Mouse (Mus musculus): Measurements from ENCODE around the gene Pde8b. TPM values are rescaled to one million over a fixed set of nuclear protein-coding genes. Genes with fewer than 3 reads are reported as not detected.

Pde8b gene
- polyA plus RNA-seq, 1 experiment from 2014 or later, result 12.1 TPM

DNA sequence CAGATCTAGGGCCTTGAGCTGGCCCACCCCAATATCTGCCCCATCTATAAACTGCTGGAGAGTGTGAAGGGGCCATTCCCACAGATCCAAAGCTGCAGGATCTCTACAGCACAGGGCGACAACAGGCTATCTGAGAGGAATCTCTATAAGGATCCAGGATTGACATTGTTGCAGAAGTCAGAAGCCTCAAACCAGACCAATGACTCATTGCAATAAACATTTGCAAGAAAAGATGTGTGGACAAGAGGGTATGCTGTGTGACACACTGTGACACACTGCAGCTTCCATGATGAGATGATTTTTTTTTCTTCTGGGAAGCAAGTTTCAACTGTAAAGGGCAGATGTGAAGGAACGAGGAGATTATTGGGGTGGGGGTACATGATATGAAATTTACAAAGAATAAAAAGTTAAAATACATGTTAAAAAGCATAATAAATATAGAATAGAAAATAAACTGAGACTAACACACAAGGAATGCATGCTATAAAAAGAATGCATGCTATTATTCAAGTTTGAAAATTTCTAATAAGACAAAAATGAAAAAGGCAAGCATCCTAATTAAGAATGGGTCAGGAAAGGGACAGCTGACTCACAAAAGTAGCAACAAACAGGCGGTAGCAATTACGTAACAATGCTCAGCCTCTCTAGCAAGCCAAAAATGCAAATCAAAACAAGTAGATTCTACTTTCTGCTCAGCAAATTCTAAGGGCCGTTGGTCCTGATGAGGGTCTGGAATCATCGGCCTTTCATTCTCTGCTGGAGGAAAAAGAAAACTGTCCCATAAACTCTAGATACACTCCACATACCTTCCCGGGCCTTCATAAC, 114.6 kb downstream of the Pde8b start:
- Histone ChIP-seq H3K27ac (no peak overlapping the region), H3K9me3 (replicated peaks; ENCODE audit: low read length) (no peaks in the 10 kb centered on the region), H3K4me3 (replicated peaks; ENCODE audit: low read depth, low read length) (no peak overlapping the region), H3K27me3 (ENCODE audit: insufficient read depth, low read length) (no peaks in the 10 kb centered on the region), H3K4me1 (replicated peaks; ENCODE audit: insufficient read depth, low read length) (no peaks in the 10 kb centered on the region), H3K4me2 (ENCODE audit: low read length) (no peak overlapping the region), H3K9ac (ENCODE audit: low read depth, low read length) (no peak overlapping the region), H3K36me3 (ENCODE audit: insufficient read depth, low read length) (no peaks in the 10 kb centered on the region)
- no peak for ATAC-seq (replicated peaks; ENCODE audit: low FRiP score, low read depth)
- TF ChIP-seq CTCF (IDR thresholded peaks at IDR 0.05; ENCODE audit: low read depth), result no peak
- peak; percentile 22 for DNase-seq (ENCODE audit: low spot score)
- WGBS, result 83% methylated on average over 7 of the region's 7 CpGs

DNA sequence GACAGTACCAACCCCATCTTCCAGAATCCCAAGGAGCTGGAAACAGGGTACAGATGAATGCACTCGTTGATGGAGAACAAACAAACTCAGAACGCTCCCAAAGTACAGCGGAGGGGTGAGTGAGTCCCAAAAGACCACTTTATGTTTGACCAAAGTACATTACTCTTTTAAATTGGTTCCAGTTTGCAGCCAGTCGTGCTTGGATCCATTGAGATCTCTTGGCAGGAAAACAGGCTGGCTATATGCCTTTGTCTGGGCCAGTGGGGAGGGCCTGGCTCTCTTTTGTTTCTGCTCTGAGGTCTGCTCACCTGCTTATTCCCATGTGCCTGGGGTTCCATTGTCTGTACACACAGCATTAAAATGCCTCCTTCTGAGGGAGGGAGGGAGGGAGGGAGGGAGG, 118.3 kb downstream of the Pde8b start:
- H3K27ac ChIP-seq, result no peak overlapping the region
- no peaks in the 10 kb centered on the region for H3K4me1 ChIP-seq (replicated peaks; ENCODE audit: insufficient read depth, low read length)
- no peak for TF ChIP-seq CTCF (IDR thresholded peaks at IDR 0.05; ENCODE audit: low read depth)
- H3K36me3 ChIP-seq (ENCODE audit: insufficient read depth, low read length), result no peaks in the 10 kb centered on the region
- H3K4me3 ChIP-seq (replicated peaks; ENCODE audit: low read depth, low read length), result no peak overlapping the region
- DNase-seq (ENCODE audit: low spot score) (no peak), ATAC-seq (replicated peaks; ENCODE audit: low FRiP score, low read depth) (no peak)
- H3K27me3 ChIP-seq (ENCODE audit: insufficient read depth, low read length), result no peaks in the 10 kb centered on the region
- WGBS, result 49% methylated on average over 4 of the region's 4 CpGs
- H3K4me2 ChIP-seq (ENCODE audit: low read length), result no peak overlapping the region
- H3K9me3 ChIP-seq (replicated peaks; ENCODE audit: low read length), result no peaks in the 10 kb centered on the region
- H3K9ac ChIP-seq (ENCODE audit: low read depth, low read length), result no peak overlapping the region

DNA sequence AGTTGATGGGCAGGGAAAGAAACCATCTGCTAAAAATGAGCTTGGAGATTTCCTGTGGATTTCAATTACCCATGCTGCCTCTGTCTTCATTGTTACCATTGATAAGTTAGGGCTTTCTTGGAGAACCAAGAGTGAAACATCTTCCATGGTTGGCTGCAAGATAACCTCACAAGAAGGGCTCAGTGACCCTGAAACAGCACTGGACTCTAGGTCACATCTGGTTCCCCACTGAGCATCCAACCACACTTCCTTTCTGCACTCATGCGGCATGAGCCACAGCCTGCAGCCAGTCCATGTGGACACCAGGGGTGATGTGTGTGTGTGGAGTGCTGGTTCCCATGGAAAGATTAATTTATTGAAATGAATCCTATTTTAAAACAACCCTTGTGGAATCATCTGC, 119.1 kb downstream of the Pde8b start:
- no peak for TF ChIP-seq CTCF (IDR thresholded peaks at IDR 0.05; ENCODE audit: low read depth)

DNA sequence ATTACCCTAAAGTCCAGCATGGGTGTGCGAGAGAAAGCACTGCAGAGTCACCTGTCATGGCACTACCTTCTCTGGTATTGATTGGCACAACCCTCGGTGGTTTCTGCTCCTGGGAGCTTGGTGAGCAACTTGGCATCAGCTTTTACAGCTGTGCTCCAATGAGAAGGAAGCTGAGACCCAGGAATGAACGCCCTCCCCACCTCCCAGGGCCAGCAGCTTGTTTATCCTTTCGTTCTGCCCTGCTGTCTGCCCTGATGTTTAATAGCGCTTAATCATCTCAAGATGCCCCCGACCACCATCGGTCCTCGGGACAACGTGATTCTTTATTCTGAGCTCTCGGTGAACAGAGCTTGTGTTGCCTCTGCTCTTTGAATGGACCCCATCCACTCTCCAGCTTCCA, 122.8 kb downstream of the Pde8b start:
- no peak overlapping the region for H3K4me2 ChIP-seq (ENCODE audit: low read length)
- H3K36me3 ChIP-seq (ENCODE audit: insufficient read depth, low read length), result no peaks in the 10 kb centered on the region
- no peak for TF ChIP-seq CTCF (IDR thresholded peaks at IDR 0.05; ENCODE audit: low read depth)
- no peak overlapping the region for H3K9ac ChIP-seq (ENCODE audit: low read depth, low read length)
- no peaks in the 10 kb centered on the region for H3K4me1 ChIP-seq (replicated peaks; ENCODE audit: insufficient read depth, low read length)
- no peaks in the 10 kb centered on the region for H3K9me3 ChIP-seq (replicated peaks; ENCODE audit: low read length)
- 74% methylated on average over 10 of the region's 10 CpGs for WGBS
- DNase-seq (ENCODE audit: low spot score), result no peak
- H3K4me3 ChIP-seq (replicated peaks; ENCODE audit: low read depth, low read length), result no peak overlapping the region
- no peak for ATAC-seq (replicated peaks; ENCODE audit: low FRiP score, low read depth)
- no peaks in the 10 kb centered on the region for H3K27me3 ChIP-seq (ENCODE audit: insufficient read depth, low read length)
- no peak overlapping the region for H3K27ac ChIP-seq

More for the DNA sequence above, 119.1 kb downstream of the Pde8b start:
- Histone ChIP-seq H3K27ac (no peak overlapping the region), H3K27me3 (ENCODE audit: insufficient read depth, low read length) (no peaks in the 10 kb centered on the region), H3K4me2 (ENCODE audit: low read length) (no peak overlapping the region), H3K4me3 (replicated peaks; ENCODE audit: low read depth, low read length) (no peak overlapping the region), H3K4me1 (replicated peaks; ENCODE audit: insufficient read depth, low read length) (no peaks in the 10 kb centered on the region), H3K9me3 (replicated peaks; ENCODE audit: low read length) (no peaks in the 10 kb centered on the region), H3K9ac (ENCODE audit: low read depth, low read length) (no peak overlapping the region), H3K36me3 (ENCODE audit: insufficient read depth, low read length) (no peaks in the 10 kb centered on the region)
- no peak for DNase-seq (ENCODE audit: low spot score)
- WGBS, result 67% methylated on average over 1 of the region's 1 CpGs
- no peak for ATAC-seq (replicated peaks; ENCODE audit: low FRiP score, low read depth)

DNA sequence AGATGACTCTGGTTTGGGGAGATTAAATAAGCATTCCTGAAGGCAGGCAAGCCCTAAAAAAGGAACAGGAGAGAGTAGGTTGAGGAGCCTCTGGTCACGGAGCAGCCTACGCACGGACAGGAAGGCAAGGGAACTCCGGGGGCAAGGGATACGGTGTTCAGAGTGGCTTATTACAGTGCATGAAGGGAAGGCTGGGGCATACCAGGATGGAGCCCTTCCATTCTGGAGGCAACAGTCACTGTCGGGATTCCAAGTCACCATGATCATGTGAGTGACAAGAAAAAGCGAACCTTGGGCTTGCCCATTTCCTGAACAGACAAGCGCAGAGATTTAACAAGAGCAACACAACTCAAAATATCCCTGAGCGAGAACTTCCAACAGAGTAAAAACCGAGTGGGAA, 123.3 kb downstream of the Pde8b start:
- Histone ChIP-seq H3K27me3 (ENCODE audit: insufficient read depth, low read length) (no peaks in the 10 kb centered on the region), H3K4me1 (replicated peaks; ENCODE audit: insufficient read depth, low read length) (no peaks in the 10 kb centered on the region), H3K27ac (no peak overlapping the region), H3K9me3 (replicated peaks; ENCODE audit: low read length) (no peaks in the 10 kb centered on the region), H3K4me3 (replicated peaks; ENCODE audit: low read depth, low read length) (no peak overlapping the region), H3K36me3 (ENCODE audit: insufficient read depth, low read length) (no peaks in the 10 kb centered on the region), H3K4me2 (ENCODE audit: low read length) (no peak overlapping the region), H3K9ac (ENCODE audit: low read depth, low read length) (no peak overlapping the region)
- ATAC-seq (replicated peaks; ENCODE audit: low FRiP score, low read depth), result no peak
- DNase-seq (ENCODE audit: low spot score), result no peak
- no peak for TF ChIP-seq CTCF (IDR thresholded peaks at IDR 0.05; ENCODE audit: low read depth)
- WGBS, result 86% methylated on average over 10 of the region's 10 CpGs

DNA sequence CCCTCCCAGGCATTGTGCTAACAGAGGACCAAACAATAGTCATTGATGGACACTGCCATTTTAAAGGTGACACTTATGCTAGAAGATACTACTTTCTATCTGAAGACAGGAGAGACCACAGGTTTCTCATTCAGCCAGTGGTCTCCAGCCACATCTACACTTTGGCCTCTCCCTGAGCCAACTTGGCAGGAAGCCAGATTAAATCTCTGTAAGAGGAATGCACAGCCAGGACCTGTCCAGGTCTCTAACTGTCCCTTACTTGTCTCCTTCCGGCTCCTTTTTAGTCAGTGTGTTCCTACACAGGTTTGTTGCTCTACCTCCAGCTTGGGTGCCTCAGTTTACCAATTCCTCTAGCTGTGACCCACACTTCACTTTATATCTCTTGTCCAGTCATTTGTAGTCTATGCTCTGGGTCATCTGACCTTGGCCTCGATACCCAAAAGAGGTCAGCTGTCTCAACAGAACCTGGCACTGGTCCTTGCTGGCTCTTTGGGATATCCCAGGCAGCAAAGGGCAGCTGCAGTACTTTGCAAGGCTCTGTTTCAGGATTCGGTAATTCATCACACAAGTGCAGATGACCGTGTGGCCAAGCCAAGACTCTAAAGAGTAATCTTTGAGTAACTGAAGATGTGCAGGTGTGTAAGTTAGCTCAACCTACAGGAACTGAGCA, 124.5 kb downstream of the Pde8b start:
- Histone ChIP-seq H3K27ac (no peak overlapping the region), H3K4me2 (ENCODE audit: low read length) (no peak overlapping the region), H3K9ac (ENCODE audit: low read depth, low read length) (no peak overlapping the region), H3K27me3 (ENCODE audit: insufficient read depth, low read length) (no peaks in the 10 kb centered on the region), H3K9me3 (replicated peaks; ENCODE audit: low read length) (no peaks in the 10 kb centered on the region), H3K4me3 (replicated peaks; ENCODE audit: low read depth, low read length) (no peak overlapping the region), H3K36me3 (ENCODE audit: insufficient read depth, low read length) (no peaks in the 10 kb centered on the region), H3K4me1 (replicated peaks; ENCODE audit: insufficient read depth, low read length) (no peaks in the 10 kb centered on the region)
- ATAC-seq (replicated peaks; ENCODE audit: low FRiP score, low read depth) (no peak; the same call in 1 of the 2 replicates), DNase-seq (ENCODE audit: low spot score) (no peak)
- 83% methylated on average over 4 of the region's 4 CpGs for WGBS
- TF ChIP-seq CTCF (IDR thresholded peaks at IDR 0.05; ENCODE audit: low read depth), result no peak
